Mouse (Mus musculus) limb, embryonic 12.5 days (tissue): ENCODE measurements around the gene Gm13178. TPM values are rescaled to one million over a fixed set of nuclear protein-coding genes. Genes with fewer than 3 reads are reported as not detected.
A peak's percentile ranks its signal among the peaks of the same experiment; 100 is the strongest.

Experiments
- ATAC-seq: fragments of 200-750 bp; cut with Nextera tagmentation; 2 replicates; pipeline ENCODE4 v1.8.0; 2017; ENCODE audit warnings: low read depth, moderate TSS enrichment; ENCODE audit not compliant: insufficient number of reproducible peaks, insufficient read depth, low FRiP score, low TSS enrichment
- H3K27ac ChIP-seq: fragments of 300-500 bp; sonication (generic); 2 replicates; pipeline ENCODE4 v1.5.1; 2016; ENCODE audit warnings: mild to moderate bottlenecking, moderate library complexity
- H3K27me3 ChIP-seq: fragments of 300-500 bp; sonication (generic); 2 replicates; pipeline ENCODE4 v1.6.1; 2016; ENCODE audit warnings: mild to moderate bottlenecking, moderate library complexity
- H3K36me3 ChIP-seq: fragments of 300-500 bp; sonication (generic); 2 replicates; pipeline ENCODE4 v1.6.1; 2016; ENCODE audit warnings: mild to moderate bottlenecking, moderate library complexity
- H3K4me1 ChIP-seq: fragments of 300-500 bp; sonication (generic); replicated peaks from 2 replicates; pipeline ENCODE4 v1.6.1; 2016
- H3K4me2 ChIP-seq: fragments of 300-500 bp; sonication (generic); 2 replicates; pipeline ENCODE4 v1.6.1; 2016; ENCODE audit warnings: mild to moderate bottlenecking, moderate library complexity
- H3K4me3 ChIP-seq: fragments of 300-500 bp; sonication (generic); replicated peaks from 2 replicates; pipeline ENCODE4 v1.5.1; 2016; ENCODE audit warnings: mild to moderate bottlenecking
- H3K9ac ChIP-seq: fragments of 300-500 bp; sonication (generic); replicated peaks from 2 replicates; pipeline ENCODE4 v1.6.1; 2016; ENCODE audit warnings: mild to moderate bottlenecking, moderate library complexity
- H3K9me3 ChIP-seq: fragments of 300-500 bp; sonication (generic); 2 replicates; pipeline ENCODE4 v1.6.1; 2016; ENCODE audit warnings: mild to moderate bottlenecking, moderate library complexity
- WGBS: fragments of 180-500 bp; shearing (Covaris S2); methylation state at CpG from one replicate; pipeline ENCODE4 v1.1.7; 2016; 5-methylcytosine and 5-hydroxymethylcytosine counted together
- polyA plus RNA-seq: library from polyadenylated mRNA; unstranded; fragments of >200 nt; fragmentation: Nextera tagmentation; extraction: Ambion mirVana; gene quantifications from 2 replicates; pipeline ENCODE4 v1.2.1, GENCODE M21; 2016

Gm13178 gene
- not detected in 2 replicates for polyA plus RNA-seq

- Histone ChIP-seq H3K4me1 (no peaks in the 10 kb centered on the region), H3K36me3 (no peaks in the 10 kb centered on the region), H3K4me2 (no peak within 1 kb of the TSS), H3K4me3 (no peak within 1 kb of the TSS), H3K9me3 (no peaks in the 10 kb centered on the region), H3K27ac (no peak within 1 kb of the TSS), H3K27me3 (no peaks in the 10 kb centered on the region), H3K9ac (no peak within 1 kb of the TSS)
- ATAC-seq = no peak
- WGBS = 79% methylated on average over 1 of the region's 1 CpGs
Measured at GRCm38 (mm10) chr4:144721304-144721703, at the start of gene Gm13178. TSS of gene Gm13178 (minus strand) at chr4:144721404.

DNA sequence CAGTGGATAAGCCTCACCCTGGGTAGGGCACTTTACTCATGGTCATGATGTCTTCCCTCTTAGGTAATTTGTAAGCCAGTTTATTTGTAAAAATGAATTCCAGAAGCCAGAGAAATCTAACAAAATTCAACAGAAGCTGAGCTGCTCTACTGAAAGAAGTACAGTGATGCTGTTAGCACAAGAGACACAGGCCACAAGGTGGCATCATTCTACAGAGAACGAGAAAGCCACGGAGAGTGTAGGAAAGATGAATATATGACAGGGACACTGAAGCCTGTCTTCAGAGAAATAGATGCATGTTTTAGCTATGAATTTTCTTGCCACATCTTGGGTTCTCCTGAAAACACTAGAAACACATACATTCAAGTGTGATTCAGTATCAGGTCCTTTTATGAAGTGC is 44.5 kb upstream of the Gm13178 start:
- Histone ChIP-seq H3K4me1 (no peaks in the 10 kb centered on the region), H3K27ac (no peak overlapping the region), H3K9ac (no peak overlapping the region), H3K4me2 (no peak overlapping the region), H3K27me3 (no peaks in the 10 kb centered on the region), H3K9me3 (no peaks in the 10 kb centered on the region), H3K36me3 (no peaks in the 10 kb centered on the region), H3K4me3 (no peak overlapping the region)
- no peak for ATAC-seq
- 34% methylated on average over 2 of the region's 2 CpGs for WGBS

DNA sequence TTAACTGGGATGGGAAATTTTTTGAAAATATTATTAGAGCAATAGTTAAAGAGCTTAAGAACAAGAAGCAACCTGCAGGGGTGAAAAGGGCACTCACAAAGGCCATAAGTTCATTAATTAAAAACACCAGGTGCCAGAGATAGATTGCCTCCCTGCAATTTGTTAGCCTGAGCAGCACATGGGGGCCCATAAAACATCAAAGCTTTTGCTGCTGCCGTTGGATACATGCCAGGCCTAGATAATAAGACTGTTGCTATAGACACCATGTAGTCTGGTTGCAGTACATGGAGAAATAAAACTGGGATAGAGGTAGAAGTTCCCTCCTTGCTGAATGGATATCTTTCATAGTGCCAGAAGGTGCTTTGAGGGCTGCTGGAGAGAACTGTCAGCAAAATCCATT is 27.9 kb upstream of the Gm13178 start:
- ATAC-seq = peak; percentile 42; the same call in 1 of the 2 replicates
- Histone ChIP-seq H3K4me2 (no peak overlapping the region), H3K36me3 (no peaks in the 10 kb centered on the region), H3K27ac (no peak overlapping the region), H3K9ac (no peak overlapping the region), H3K27me3 (no peaks in the 10 kb centered on the region), H3K9me3 (no peaks in the 10 kb centered on the region), H3K4me1 (no peaks in the 10 kb centered on the region; the same call in 1 of the 2 replicates), H3K4me3 (no peak overlapping the region)
- WGBS = 6% methylated on average over 1 of the region's 1 CpGs

DNA sequence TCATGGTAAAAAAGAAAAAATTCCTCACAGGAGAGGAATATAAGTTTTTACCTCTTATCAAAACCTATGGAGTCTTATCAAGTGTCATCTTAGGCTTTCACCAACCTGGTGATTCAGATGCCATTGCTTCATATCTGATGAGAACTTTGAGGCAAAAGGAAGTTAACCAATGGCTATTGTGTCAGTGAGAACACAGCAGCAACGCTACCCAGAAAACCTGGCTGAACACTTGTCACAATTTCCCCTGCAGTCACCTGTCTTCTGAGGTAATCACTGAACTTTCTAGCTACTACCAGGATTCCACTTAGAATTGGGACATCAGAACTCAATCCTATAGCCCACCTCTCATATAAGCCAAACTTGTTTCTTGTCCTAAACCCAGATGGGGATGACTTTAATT is 1.5 kb downstream of the Gm13178 start:
- 87% methylated on average over 1 of the region's 1 CpGs for WGBS
- Histone ChIP-seq H3K9me3 (no peaks in the 10 kb centered on the region), H3K27ac (no peak overlapping the region), H3K4me2 (no peak overlapping the region), H3K36me3 (no peaks in the 10 kb centered on the region), H3K27me3 (no peaks in the 10 kb centered on the region), H3K4me1 (no peaks in the 10 kb centered on the region), H3K9ac (no peak overlapping the region), H3K4me3 (no peak overlapping the region)
- ATAC-seq = no peak

DNA sequence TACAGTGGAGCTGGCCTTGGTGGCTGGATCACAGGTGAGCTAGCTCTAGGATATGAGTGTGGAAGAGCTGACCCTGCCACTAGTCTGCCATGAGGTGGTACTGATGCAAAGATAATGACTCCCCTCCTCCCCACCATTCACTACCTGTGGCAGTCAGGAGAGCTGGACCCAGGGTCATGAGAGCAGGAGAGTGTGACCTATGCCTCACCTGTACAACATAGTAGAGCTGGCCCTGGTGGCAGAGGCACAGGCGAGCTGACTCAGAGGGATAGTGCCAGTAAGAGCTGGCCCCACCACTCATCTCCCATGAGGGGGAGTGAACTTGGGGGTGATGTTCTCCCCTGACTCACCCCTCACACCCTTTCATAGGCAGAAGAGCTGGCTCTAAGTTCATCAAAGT is 2.9 kb downstream of the Gm13178 start:
- Histone ChIP-seq H3K4me1 (no peaks in the 10 kb centered on the region), H3K4me3 (no peak overlapping the region), H3K27ac (no peak overlapping the region), H3K9me3 (no peaks in the 10 kb centered on the region), H3K4me2 (no peak overlapping the region), H3K9ac (no peak overlapping the region), H3K27me3 (no peaks in the 10 kb centered on the region), H3K36me3 (no peaks in the 10 kb centered on the region)
- 69% methylated on average over 1 of the region's 1 CpGs for WGBS
- ATAC-seq = 0 out of 2 replicates have a peak, but pooled peaks have one; percentile 37

GRCm38 (mm10) chr4:144686268-144686667 is 34.9 kb downstream of the Gm13178 start, which contains the start of gene Gm436:
TSS of gene Gm436 (minus strand) at chr4:144686368.
- no peaks in the 10 kb centered on the region for H3K27me3 ChIP-seq
- WGBS = 67% methylated on average over 2 of the region's 2 CpGs
- H3K27ac ChIP-seq = no peak within 1 kb of the TSS
- no peaks in the 10 kb centered on the region for H3K4me1 ChIP-seq
- no peak within 1 kb of the TSS for H3K9ac ChIP-seq
- H3K9me3 ChIP-seq = no peaks in the 10 kb centered on the region
- no peak within 1 kb of the TSS for H3K4me3 ChIP-seq
- H3K36me3 ChIP-seq = no peaks in the 10 kb centered on the region
- H3K4me2 ChIP-seq = no peak within 1 kb of the TSS
- ATAC-seq = no peak

Other genes with a start within 250 kb of the Gm13178 start
- gene 9430007A20Rik, start 201.6 kb downstream of the Gm13178 start, polyA plus RNA-seq = not detected in 2 replicates
- not detected in 2 replicates for gene Gm13124, start 156.3 kb downstream of the Gm13178 start, polyA plus RNA-seq
- gene Aadacl4, start 107.7 kb downstream of the Gm13178 start, polyA plus RNA-seq = not detected in 2 replicates
- gene Gm436, start 35.0 kb downstream of the Gm13178 start, polyA plus RNA-seq = not detected in 2 replicates
- gene Gm438, start 65.2 kb upstream of the Gm13178 start, polyA plus RNA-seq = not detected in 2 replicates
- gene Dhrs3, start 171.4 kb upstream of the Gm13178 start, polyA plus RNA-seq = 58.9 and 62.7 TPM in 2 replicates